Mouse (Mus musculus): ENCODE data around the gene Snrpa. TPM values are rescaled to one million over a fixed set of nuclear protein-coding genes. Genes with fewer than 3 reads are reported as not detected.

Snrpa gene
- polyA plus RNA-seq, 1 experiment from 2014 or later: 207 TPM

DNA sequence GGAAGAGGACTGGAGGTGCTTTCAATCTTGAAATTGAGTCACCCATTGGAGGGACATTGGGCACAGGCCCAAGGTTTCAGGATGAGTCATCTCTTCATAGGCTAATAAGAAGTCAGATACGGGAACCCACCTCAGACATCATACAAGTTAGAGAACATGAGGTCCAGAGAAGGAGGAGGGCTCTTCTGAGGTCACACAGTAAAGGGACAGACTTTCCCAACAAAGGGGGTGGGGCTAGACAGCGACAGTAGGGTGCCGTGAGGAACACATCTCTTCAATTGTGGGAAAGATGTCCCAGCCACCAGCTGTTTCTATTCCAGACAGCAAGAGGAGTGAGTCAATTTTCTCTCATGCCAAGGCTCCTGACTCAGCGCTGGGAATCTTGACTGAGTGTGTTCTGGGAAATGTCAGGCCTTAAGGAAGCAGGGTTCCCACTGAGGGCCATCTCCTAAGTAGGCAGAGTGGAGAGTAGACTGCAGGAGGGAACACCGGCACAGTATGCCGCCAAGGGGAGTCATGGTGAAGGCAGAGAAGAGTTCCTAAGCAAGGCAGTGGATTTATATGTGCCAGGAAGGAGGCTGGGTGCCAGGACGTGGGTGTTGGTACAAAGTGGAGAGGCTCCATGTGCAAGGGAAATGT lies 35.7 kb upstream of the Snrpa start:
- Histone ChIP-seq H3K4me1 (ENCODE audit: control insufficient read depth, insufficient read depth, low read length) (peaks cover 21% of the 10 kb centered on the region), H3K4me3 (ENCODE audit: low read depth, low read length) (no peak overlapping the region), H3K27ac (ENCODE audit: low read depth, low read length) (peak overlapping the region; percentile 28; the same call in 1 of the 2 replicates), H3K4me2 (ENCODE audit: low read depth, low read length) (no peak overlapping the region), H3K36me3 (ENCODE audit: control insufficient read depth, insufficient read depth, low read length) (no peaks in the 10 kb centered on the region), H3K27me3 (ENCODE audit: control insufficient read depth, insufficient read depth, low read length) (no peaks in the 10 kb centered on the region), H3K9ac (replicated peaks; ENCODE audit: low read depth, low read length) (no peak overlapping the region), H3K9me3 (ENCODE audit: control insufficient read depth, low read length) (no peaks in the 10 kb centered on the region)
- WGBS: 77% methylated on average over 7 of the region's 7 CpGs
- no peak for ATAC-seq (ENCODE audit: low read depth)

- peaks cover 31% of the 10 kb centered on the region for H3K4me1 ChIP-seq (ENCODE audit: control insufficient read depth, insufficient read depth, low read length)
- H3K9me3 ChIP-seq (ENCODE audit: control insufficient read depth, low read length): no peaks in the 10 kb centered on the region
- no peaks in the 10 kb centered on the region for H3K27me3 ChIP-seq (ENCODE audit: control insufficient read depth, insufficient read depth, low read length)
- no peak overlapping the region for H3K4me2 ChIP-seq (ENCODE audit: low read depth, low read length)
- H3K36me3 ChIP-seq (ENCODE audit: control insufficient read depth, insufficient read depth, low read length): no peaks in the 10 kb centered on the region
- no peak overlapping the region for H3K4me3 ChIP-seq (ENCODE audit: low read depth, low read length)
- WGBS: 79% methylated on average over 4 of the region's 4 CpGs
- ATAC-seq (ENCODE audit: low read depth): no peak
- H3K9ac ChIP-seq (replicated peaks; ENCODE audit: low read depth, low read length): no peak overlapping the region
- H3K27ac ChIP-seq (ENCODE audit: low read depth, low read length): no peak overlapping the region
Measured at GRCm38 (mm10) chr7:27230781-27231180, 34.7 kb upstream of the Snrpa start.

GRCm38 (mm10) chr7:27228865-27229264 lies 32.8 kb upstream of the Snrpa start:
- Histone ChIP-seq H3K4me1 (ENCODE audit: control insufficient read depth, insufficient read depth, low read length) (peaks cover 48% of the 10 kb centered on the region), H3K9me3 (ENCODE audit: control insufficient read depth, low read length) (no peaks in the 10 kb centered on the region), H3K36me3 (ENCODE audit: control insufficient read depth, insufficient read depth, low read length) (no peaks in the 10 kb centered on the region)

DNA sequence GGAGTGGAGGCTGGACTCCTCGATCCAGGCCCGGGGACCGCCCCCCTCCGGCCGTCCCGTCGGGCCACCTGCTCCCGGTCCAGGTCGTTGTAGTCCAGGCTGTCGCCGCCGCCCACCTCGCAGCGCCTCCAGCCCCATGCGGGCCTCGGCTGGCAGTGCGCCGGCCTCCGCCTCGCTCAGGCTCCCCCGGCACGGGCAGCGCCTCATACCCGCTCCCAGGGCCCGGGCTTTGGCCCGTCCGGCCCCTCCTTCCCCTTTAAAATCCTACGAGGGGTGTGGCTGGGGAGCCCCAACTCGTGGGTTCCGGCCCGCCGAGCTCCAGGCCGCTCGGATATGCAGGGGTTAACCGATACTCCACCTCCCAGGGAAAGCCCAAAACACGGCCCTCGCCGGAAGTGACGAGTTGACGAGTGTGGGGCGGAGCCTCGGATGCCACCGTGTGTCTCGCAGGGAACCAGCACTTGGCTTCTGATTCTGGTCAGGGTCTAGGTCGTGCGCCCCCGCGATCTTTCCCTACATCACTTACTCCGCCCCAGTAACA lies 32.3 kb upstream of the Snrpa start, which contains the start of gene Itpkc:
Gene Itpkc, minus strand, starts transcription at position 381 of the 541 bp plus-strand sequence.
- WGBS: under 1% methylated on average over 48 of the region's 49 CpGs

More at GRCm38 (mm10) chr7:27228865-27229264, 32.8 kb upstream of the Snrpa start:
- Histone ChIP-seq H3K27ac (ENCODE audit: low read depth, low read length) (peak overlapping the region; percentile 83), H3K9ac (replicated peaks; ENCODE audit: low read depth, low read length) (peak overlapping the region; percentile 86), H3K27me3 (ENCODE audit: control insufficient read depth, insufficient read depth, low read length) (no peaks in the 10 kb centered on the region), H3K4me2 (ENCODE audit: low read depth, low read length) (peak overlapping the region; percentile 87), H3K4me3 (ENCODE audit: low read depth, low read length) (peak overlapping the region; percentile 89)
- 21% methylated on average over 6 of the region's 6 CpGs for WGBS
- no peak for ATAC-seq (ENCODE audit: low read depth)

GRCm38 (mm10) chr7:27227676-27228075 lies 31.6 kb upstream of the Snrpa start:
- H3K27me3 ChIP-seq (ENCODE audit: control insufficient read depth, insufficient read depth, low read length): no peaks in the 10 kb centered on the region
- H3K9ac ChIP-seq (replicated peaks; ENCODE audit: low read depth, low read length): peak overlapping the region; percentile 86
- 2% methylated on average over 10 of the region's 10 CpGs for WGBS
- no peaks in the 10 kb centered on the region for H3K36me3 ChIP-seq (ENCODE audit: control insufficient read depth, insufficient read depth, low read length)
- H3K4me3 ChIP-seq (ENCODE audit: low read depth, low read length): peak overlapping the region; percentile 89
- peak overlapping the region; percentile 87 for H3K4me2 ChIP-seq (ENCODE audit: low read depth, low read length)
- H3K9me3 ChIP-seq (ENCODE audit: control insufficient read depth, low read length): no peaks in the 10 kb centered on the region
- peak overlapping the region; percentile 83; the same call in 1 of the 2 replicates for H3K27ac ChIP-seq (ENCODE audit: low read depth, low read length)
- peaks cover 46% of the 10 kb centered on the region for H3K4me1 ChIP-seq (ENCODE audit: control insufficient read depth, insufficient read depth, low read length)
- no peak for ATAC-seq (ENCODE audit: low read depth)

More for the DNA sequence above, 32.3 kb upstream of the Snrpa start, which contains the start of gene Itpkc:
- ATAC-seq (ENCODE audit: low read depth): peak; percentile 84
- Histone ChIP-seq H3K27me3 (ENCODE audit: control insufficient read depth, insufficient read depth, low read length) (no peaks in the 10 kb centered on the region), H3K9me3 (ENCODE audit: control insufficient read depth, low read length) (no peaks in the 10 kb centered on the region), H3K36me3 (ENCODE audit: control insufficient read depth, insufficient read depth, low read length) (no peaks in the 10 kb centered on the region), H3K4me2 (ENCODE audit: low read depth, low read length) (peak within 1 kb of the TSS; percentile 87), H3K4me3 (ENCODE audit: low read depth, low read length) (peak within 1 kb of the TSS; percentile 89), H3K9ac (replicated peaks; ENCODE audit: low read depth, low read length) (peak within 1 kb of the TSS; percentile 86), H3K27ac (ENCODE audit: low read depth, low read length) (peak within 1 kb of the TSS; percentile 83), H3K4me1 (ENCODE audit: control insufficient read depth, insufficient read depth, low read length) (peaks cover 47% of the 10 kb centered on the region)

GRCm38 (mm10) chr7:27227276-27227675 lies 31.2 kb upstream of the Snrpa start:
- H3K4me1 ChIP-seq (ENCODE audit: control insufficient read depth, insufficient read depth, low read length): peaks cover 46% of the 10 kb centered on the region
- ATAC-seq (ENCODE audit: low read depth): no peak
- 40% methylated on average over 9 of the region's 9 CpGs for WGBS

GRCm38 (mm10) chr7:27224877-27225575 lies 29.0 kb upstream of the Snrpa start:
- Histone ChIP-seq H3K4me3 (ENCODE audit: low read depth, low read length) (0 out of 2 replicates have a peak overlapping the region, but pooled peaks have one; percentile 89), H3K36me3 (ENCODE audit: control insufficient read depth, insufficient read depth, low read length) (no peaks in the 10 kb centered on the region), H3K27ac (ENCODE audit: low read depth, low read length) (no peak overlapping the region), H3K4me1 (ENCODE audit: control insufficient read depth, insufficient read depth, low read length) (peaks cover 46% of the 10 kb centered on the region), H3K9ac (replicated peaks; ENCODE audit: low read depth, low read length) (peak overlapping the region; percentile 30; the same call in 1 of the 2 replicates), H3K27me3 (ENCODE audit: control insufficient read depth, insufficient read depth, low read length) (no peaks in the 10 kb centered on the region), H3K9me3 (ENCODE audit: control insufficient read depth, low read length) (no peaks in the 10 kb centered on the region), H3K4me2 (ENCODE audit: low read depth, low read length) (peak overlapping the region; percentile 87)
- 65% methylated on average over 11 of the region's 11 CpGs for WGBS
- ATAC-seq (ENCODE audit: low read depth): no peak

More at GRCm38 (mm10) chr7:27227276-27227675, 31.2 kb upstream of the Snrpa start:
- Histone ChIP-seq H3K4me2 (ENCODE audit: low read depth, low read length) (peak overlapping the region; percentile 87), H3K4me3 (ENCODE audit: low read depth, low read length) (peak overlapping the region; percentile 89), H3K9ac (replicated peaks; ENCODE audit: low read depth, low read length) (peak overlapping the region; percentile 86), H3K36me3 (ENCODE audit: control insufficient read depth, insufficient read depth, low read length) (no peaks in the 10 kb centered on the region), H3K27ac (ENCODE audit: low read depth, low read length) (no peak overlapping the region), H3K9me3 (ENCODE audit: control insufficient read depth, low read length) (no peaks in the 10 kb centered on the region), H3K27me3 (ENCODE audit: control insufficient read depth, insufficient read depth, low read length) (no peaks in the 10 kb centered on the region)

- ATAC-seq (ENCODE audit: low read depth): no peak
- Histone ChIP-seq H3K4me3 (ENCODE audit: low read depth, low read length) (no peak overlapping the region), H3K27me3 (ENCODE audit: control insufficient read depth, insufficient read depth, low read length) (no peaks in the 10 kb centered on the region), H3K36me3 (ENCODE audit: control insufficient read depth, insufficient read depth, low read length) (peaks cover 3% of the 10 kb centered on the region; the same call in 1 of the 2 replicates), H3K4me1 (ENCODE audit: control insufficient read depth, insufficient read depth, low read length) (peaks cover 41% of the 10 kb centered on the region), H3K4me2 (ENCODE audit: low read depth, low read length) (no peak overlapping the region), H3K9me3 (ENCODE audit: control insufficient read depth, low read length) (no peaks in the 10 kb centered on the region), H3K9ac (replicated peaks; ENCODE audit: low read depth, low read length) (no peak overlapping the region), H3K27ac (ENCODE audit: low read depth, low read length) (no peak overlapping the region)
- WGBS: 79% methylated on average over 1 of the region's 1 CpGs
Measured at GRCm38 (mm10) chr7:27222538-27222937, 26.5 kb upstream of the Snrpa start.

Measured in neural tube, embryonic 14.5 days (tissue).